Mouse (Mus musculus) neutrophil, adult 65 days (primary cell): Measurements from ENCODE around the gene Nkrf. TPM values are rescaled to one million over a fixed set of nuclear protein-coding genes. Genes with fewer than 3 reads are reported as not detected.

Source experiments
- total RNA-seq: library from RNA; stranded (reverse); gene quantifications from 2 replicates; pipeline ENCODE4 v1.2.4, GENCODE M21; 2023

Gene Nkrf
- total RNA-seq = 1.6 and 1.9 TPM in 2 replicates

DNA sequence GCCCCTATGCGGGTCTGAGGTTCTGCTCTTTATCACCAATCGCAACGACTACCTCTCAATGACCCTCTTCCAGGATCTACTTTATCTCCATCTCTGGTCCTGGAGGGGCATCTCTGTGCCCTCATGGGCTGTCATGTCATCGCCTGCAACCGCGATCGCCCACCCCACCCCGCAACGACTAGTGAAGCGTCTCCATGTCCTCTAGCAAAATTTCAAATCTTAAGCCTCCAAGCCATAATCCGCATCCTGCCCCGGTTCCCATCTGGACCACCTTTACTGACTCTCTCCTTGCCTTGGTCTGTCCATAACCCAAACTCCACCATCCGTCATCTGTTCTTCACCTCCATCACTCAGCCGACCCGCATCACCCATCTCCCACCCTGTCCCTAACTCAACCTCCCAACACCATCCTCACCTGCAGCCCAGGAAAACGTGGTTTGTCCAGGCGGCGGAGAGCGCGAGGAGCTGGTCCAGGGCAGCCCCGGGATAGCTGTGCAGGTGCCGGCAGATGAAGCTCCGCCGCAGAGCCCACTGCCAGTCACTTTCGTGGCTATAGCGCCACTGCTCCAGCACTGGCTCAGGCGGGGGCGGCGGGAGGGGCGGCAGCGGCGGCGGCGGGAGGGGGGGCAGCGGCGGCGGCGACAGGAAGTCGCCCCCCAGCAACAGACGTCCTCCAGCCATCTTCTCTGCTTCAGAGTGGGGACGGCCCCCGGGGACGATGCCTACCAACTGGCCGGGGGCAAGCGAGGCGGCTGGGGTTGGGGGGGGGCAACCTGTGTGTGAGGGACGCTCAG, at the start of gene Nkrf:
Gene Nkrf (minus strand): TSS at position 579 of the 794 bp plus-strand sequence.

DNA sequence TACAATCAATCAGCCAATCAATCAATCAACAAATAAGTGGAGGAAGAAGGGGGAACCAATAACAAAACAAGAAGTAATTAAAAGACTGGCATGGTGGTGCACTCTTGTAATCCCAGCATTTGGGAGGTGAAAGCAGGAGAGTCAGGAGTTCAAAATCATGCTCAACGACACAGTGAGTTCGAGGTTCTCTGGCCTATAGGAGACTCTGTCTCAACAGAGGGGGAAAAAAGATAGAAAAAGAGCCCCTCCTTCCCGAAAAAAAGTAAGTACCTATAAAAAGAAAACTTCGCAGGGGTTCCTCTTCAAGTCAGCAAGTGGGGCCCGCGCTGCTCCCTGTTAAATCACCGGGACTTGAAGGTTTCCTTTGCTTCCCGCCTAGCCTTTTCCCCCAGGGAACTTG, 28.9 kb downstream of the Nkrf start, which contains the start of the genes Ube2a and C330007P06Rik:
Gene Ube2a (plus strand): TSS at position 136 of the 400 bp plus-strand sequence.
Gene C330007P06Rik (minus strand): TSS at position 347 of the 400 bp plus-strand sequence.

Other genes with a start within 250 kb of the Nkrf start
- 1.1 and 1.5 TPM in 2 replicates for gene Slc25a43, start 159.2 kb downstream of the Nkrf start, total RNA-seq
- gene Slc25a5, start 107.2 kb downstream of the Nkrf start, total RNA-seq = 239 and 251 TPM in 2 replicates
- 71.2 and 75.9 TPM in 2 replicates for gene Ube2a, start 29.0 kb downstream of the Nkrf start, total RNA-seq
- 36.0 and 53.1 TPM in 2 replicates for gene C330007P06Rik, start 28.8 kb downstream of the Nkrf start, total RNA-seq
- 21.9 and 28.2 TPM in 2 replicates for gene Sept6, start 88.9 kb upstream of the Nkrf start, total RNA-seq
- not detected in 2 replicates for gene Sowahd, start 145.9 kb upstream of the Nkrf start, total RNA-seq
- 246 and 267 TPM in 2 replicates for gene Rpl39, start 182.5 kb upstream of the Nkrf start, total RNA-seq
- gene Upf3b, start 207.4 kb upstream of the Nkrf start, total RNA-seq = 11.3 and 14.3 TPM in 2 replicates
- gene Nkap, start 223.9 kb upstream of the Nkrf start, total RNA-seq = 11.5 and 15.5 TPM in 2 replicates